Mouse (Mus musculus): ENCODE data around the gene Ptpdc1. TPM values are rescaled to one million over a fixed set of nuclear protein-coding genes. Genes with fewer than 3 reads are reported as not detected.

Ptpdc1 gene
- polyA plus RNA-seq, 1 experiment from 2014 or later = 0.56 TPM

DNA sequence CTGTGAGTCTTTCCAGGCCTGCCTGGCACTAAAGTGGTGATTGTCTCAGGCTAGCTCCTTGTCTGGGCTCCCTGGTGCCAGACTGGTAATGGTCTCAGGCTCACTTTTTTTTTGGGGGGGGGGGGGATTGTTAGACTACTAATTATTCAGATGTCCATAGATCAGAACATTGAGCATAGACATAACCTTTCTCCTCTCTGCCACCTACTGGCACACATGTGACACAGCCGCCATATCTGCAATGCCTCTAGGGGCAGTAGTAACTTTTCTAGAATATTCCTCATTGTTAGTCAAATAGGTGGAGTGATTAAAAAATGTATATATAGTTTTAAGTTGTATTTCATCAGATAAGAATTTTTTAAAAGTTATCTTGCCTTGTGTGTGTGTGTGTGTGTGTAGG is 53.3 kb downstream of the Ptpdc1 start:
- 18% methylated on average over 1 of the region's 1 CpGs for WGBS (ENCODE audit: insufficient replicate concordance)
- peak; percentile 53 for DNase-seq

DNA sequence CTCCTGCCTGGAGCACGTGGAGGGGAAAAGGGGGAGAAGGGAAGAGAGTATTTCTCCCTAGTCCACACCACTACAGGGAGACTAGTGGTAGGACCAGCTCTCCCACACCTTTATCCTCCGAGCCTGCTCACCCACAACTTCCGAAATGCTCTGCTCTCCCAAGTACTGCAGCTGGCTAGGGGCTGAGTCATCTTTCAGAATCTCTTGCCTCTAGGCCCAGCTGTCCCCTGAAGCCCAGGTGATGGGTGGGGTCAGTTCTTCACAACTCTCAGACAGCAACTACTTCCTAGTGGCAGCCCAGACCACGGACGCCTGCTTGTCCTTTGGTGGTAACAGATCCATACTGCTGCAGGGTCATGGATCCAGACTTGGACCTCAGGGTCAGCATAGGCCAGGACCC is 54.2 kb downstream of the Ptpdc1 start:
- WGBS (ENCODE audit: insufficient replicate concordance) = 64% methylated on average over 5 of the region's 5 CpGs
- ATAC-seq = no peak
- TF ChIP-seq EP300 (IDR thresholded peaks at IDR 0.05; ENCODE audit: low read depth) (no peak), CTCF (IDR thresholded peaks at IDR 0.05; ENCODE audit: low read depth) (no peak)

More for the DNA sequence above, 53.3 kb downstream of the Ptpdc1 start:
- TF ChIP-seq EP300 (IDR thresholded peaks at IDR 0.05; ENCODE audit: low read depth) = no peak
- peak; percentile 91 for TF ChIP-seq CTCF (IDR thresholded peaks at IDR 0.05; ENCODE audit: low read depth)
- no peaks in the 10 kb centered on the region for H3K4me1 ChIP-seq (ENCODE audit: insufficient read depth)
- no peaks in the 10 kb centered on the region for H3K36me3 ChIP-seq (replicated peaks; ENCODE audit: insufficient read depth, low read length)
- H3K9ac ChIP-seq (replicated peaks) = no peak overlapping the region
- H3K9me3 ChIP-seq (ENCODE audit: low read length) = no peaks in the 10 kb centered on the region
- no peak overlapping the region for H3K4me3 ChIP-seq (ENCODE audit: low read depth, low read length)
- H3K27ac ChIP-seq (ENCODE audit: low read depth) = no peak overlapping the region
- peak; percentile 38; the same call in 1 of the 2 replicates for ATAC-seq
- no peak overlapping the region for H3K4me2 ChIP-seq (ENCODE audit: low read depth, low read length)
- no peaks in the 10 kb centered on the region for H3K27me3 ChIP-seq (ENCODE audit: insufficient read depth, low read length)

GRCm38 (mm10) chr13:48569576-48570132 is 55.8 kb downstream of the Ptpdc1 start:
- no peak overlapping the region for H3K27ac ChIP-seq (ENCODE audit: low read depth)
- TF ChIP-seq CTCF (IDR thresholded peaks at IDR 0.05; ENCODE audit: low read depth) = no peak
- no peak for TF ChIP-seq EP300 (IDR thresholded peaks at IDR 0.05; ENCODE audit: low read depth)
- no peak overlapping the region for H3K4me2 ChIP-seq (ENCODE audit: low read depth, low read length)
- no peaks in the 10 kb centered on the region for H3K4me1 ChIP-seq (ENCODE audit: insufficient read depth)
- ATAC-seq = no peak
- H3K9me3 ChIP-seq (ENCODE audit: low read length) = no peaks in the 10 kb centered on the region
- no peaks in the 10 kb centered on the region for H3K36me3 ChIP-seq (replicated peaks; ENCODE audit: insufficient read depth, low read length)
- H3K27me3 ChIP-seq (ENCODE audit: insufficient read depth, low read length) = no peaks in the 10 kb centered on the region
- no peak for DNase-seq
- 64% methylated on average over 5 of the region's 5 CpGs for WGBS (ENCODE audit: insufficient replicate concordance)
- H3K9ac ChIP-seq (replicated peaks) = no peak overlapping the region
- H3K4me3 ChIP-seq (ENCODE audit: low read depth, low read length) = no peak overlapping the region

More for the DNA sequence above, 54.2 kb downstream of the Ptpdc1 start:
- Histone ChIP-seq H3K4me1 (ENCODE audit: insufficient read depth) (no peaks in the 10 kb centered on the region), H3K27ac (ENCODE audit: low read depth) (no peak overlapping the region), H3K36me3 (replicated peaks; ENCODE audit: insufficient read depth, low read length) (no peaks in the 10 kb centered on the region), H3K9me3 (ENCODE audit: low read length) (no peaks in the 10 kb centered on the region), H3K4me2 (ENCODE audit: low read depth, low read length) (no peak overlapping the region), H3K4me3 (ENCODE audit: low read depth, low read length) (no peak overlapping the region), H3K27me3 (ENCODE audit: insufficient read depth, low read length) (no peaks in the 10 kb centered on the region), H3K9ac (replicated peaks) (no peak overlapping the region)
- no peak for DNase-seq

- DNase-seq = no peak
- Histone ChIP-seq H3K4me2 (ENCODE audit: low read depth, low read length) (no peak overlapping the region), H3K27me3 (ENCODE audit: insufficient read depth, low read length) (no peaks in the 10 kb centered on the region), H3K4me1 (ENCODE audit: insufficient read depth) (no peaks in the 10 kb centered on the region), H3K4me3 (ENCODE audit: low read depth, low read length) (no peak overlapping the region), H3K27ac (ENCODE audit: low read depth) (no peak overlapping the region), H3K36me3 (replicated peaks; ENCODE audit: insufficient read depth, low read length) (no peaks in the 10 kb centered on the region), H3K9me3 (ENCODE audit: low read length) (no peaks in the 10 kb centered on the region), H3K9ac (replicated peaks) (no peak overlapping the region)
- WGBS (ENCODE audit: insufficient replicate concordance) = 74% methylated on average over 3 of the region's 3 CpGs
- TF ChIP-seq EP300 (IDR thresholded peaks at IDR 0.05; ENCODE audit: low read depth) (no peak), CTCF (IDR thresholded peaks at IDR 0.05; ENCODE audit: low read depth) (no peak)
- ATAC-seq = no peak
Measured at GRCm38 (mm10) chr13:48567646-48568045, 57.8 kb downstream of the Ptpdc1 start.

DNA sequence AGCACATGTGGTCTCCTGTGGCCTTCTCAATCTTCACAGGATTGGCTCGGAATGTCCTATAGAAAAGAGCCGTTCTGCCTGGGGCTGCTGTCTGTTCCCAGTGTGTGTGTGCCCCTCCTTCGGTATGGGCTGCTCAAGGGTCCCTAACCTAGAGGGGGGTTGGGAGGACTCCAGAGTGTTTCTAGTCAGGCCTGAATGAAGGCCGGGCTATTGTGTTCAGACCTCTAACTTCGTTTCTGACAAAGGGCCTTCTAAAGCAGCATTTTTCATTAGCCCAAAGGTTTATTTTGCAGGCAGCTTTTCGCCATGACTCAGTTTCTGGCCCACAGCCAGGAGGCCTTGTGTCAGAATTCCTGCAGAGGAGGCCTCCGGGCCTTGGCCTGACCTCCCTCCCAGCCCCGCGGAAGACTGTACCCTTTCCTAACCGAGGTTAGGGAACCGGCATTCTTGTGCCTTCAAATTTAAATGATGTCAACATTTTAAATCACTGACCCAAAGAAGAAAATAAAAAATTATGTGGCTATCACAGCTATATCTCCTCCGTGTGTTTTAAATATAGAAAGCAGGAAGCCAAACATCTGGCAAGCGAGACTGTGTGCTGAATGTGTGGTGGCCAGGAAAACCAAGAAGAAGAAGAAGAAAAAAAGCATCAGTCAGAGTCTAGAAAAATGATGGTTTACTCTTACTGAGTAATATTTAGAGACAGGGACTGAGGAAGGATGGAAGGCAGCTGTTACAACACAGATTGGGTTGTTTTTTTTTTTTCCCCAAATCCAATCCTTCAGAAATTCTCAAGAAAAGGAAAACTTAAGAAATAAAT is 59.1 kb downstream of the Ptpdc1 start:
- WGBS (ENCODE audit: insufficient replicate concordance) = 40% methylated on average over 13 of the region's 13 CpGs
- Histone ChIP-seq H3K4me2 (ENCODE audit: low read depth, low read length) (no peak overlapping the region), H3K27ac (ENCODE audit: low read depth) (peak overlapping the region; percentile 86), H3K4me1 (ENCODE audit: insufficient read depth) (no peaks in the 10 kb centered on the region), H3K27me3 (ENCODE audit: insufficient read depth, low read length) (no peaks in the 10 kb centered on the region), H3K9ac (replicated peaks) (peak overlapping the region; percentile 44), H3K9me3 (ENCODE audit: low read length) (no peaks in the 10 kb centered on the region), H3K4me3 (ENCODE audit: low read depth, low read length) (no peak overlapping the region), H3K36me3 (replicated peaks; ENCODE audit: insufficient read depth, low read length) (no peaks in the 10 kb centered on the region)
- peak; percentile 80 for ATAC-seq
- peak; percentile 83 for DNase-seq
- no peak for TF ChIP-seq CTCF (IDR thresholded peaks at IDR 0.05; ENCODE audit: low read depth)
- 0 out of 2 replicates have a peak, but pooled peaks have one; percentile 15 for TF ChIP-seq EP300 (IDR thresholded peaks at IDR 0.05; ENCODE audit: low read depth)

- Histone ChIP-seq H3K4me2 (ENCODE audit: low read depth, low read length) (no peak overlapping the region), H3K4me1 (ENCODE audit: insufficient read depth) (no peaks in the 10 kb centered on the region), H3K27ac (ENCODE audit: low read depth) (no peak overlapping the region), H3K36me3 (replicated peaks; ENCODE audit: insufficient read depth, low read length) (no peaks in the 10 kb centered on the region), H3K9ac (replicated peaks) (no peak overlapping the region), H3K9me3 (ENCODE audit: low read length) (no peaks in the 10 kb centered on the region), H3K4me3 (ENCODE audit: low read depth, low read length) (no peak overlapping the region), H3K27me3 (ENCODE audit: insufficient read depth, low read length) (no peaks in the 10 kb centered on the region)
- no peak for DNase-seq
- 76% methylated on average over 5 of the region's 5 CpGs for WGBS (ENCODE audit: insufficient replicate concordance)
- no peak for ATAC-seq
- no peak for TF ChIP-seq EP300 (IDR thresholded peaks at IDR 0.05; ENCODE audit: low read depth)
- TF ChIP-seq CTCF (IDR thresholded peaks at IDR 0.05; ENCODE audit: low read depth) = no peak
Measured at GRCm38 (mm10) chr13:48564881-48565600, 60.4 kb downstream of the Ptpdc1 start.

Measured in liver, postnatal 0 days (tissue).